Mouse (Mus musculus) naive thymus-derived CD4-positive, alpha-beta T cell, adult 5 months (primary cell): ENCODE results near the gene Sfr1. TPM values are rescaled to one million over a fixed set of nuclear protein-coding genes. Genes with fewer than 3 reads are reported as not detected.

Experiments
- polyA plus RNA-seq: library from polyadenylated mRNA; unstranded; fragments of 100-300 nt; shearing (Covaris generic); gene quantifications from one replicate; pipeline ENCODE4 v1.2.1, GENCODE M21; 2017

Sfr1 gene
- polyA plus RNA-seq, result 143 TPM

GRCm38 (mm10) chr19:47731071-47731881, at the start of gene Sfr1:
Gene Sfr1, plus strand, starts transcription at chr19:47731682.

GRCm38 (mm10) chr19:47691994-47692393, 39.5 kb upstream of the Sfr1 start, which contains the start of gene Col17a1:
Gene Col17a1, minus strand, starts transcription at chr19:47692094.

Other genes with a start within 250 kb of the Sfr1 start
- gene Stn1, start 194.2 kb upstream of the Sfr1 start, polyA plus RNA-seq, result 45.8 TPM
- 126 TPM for gene Slk, start 152.0 kb upstream of the Sfr1 start, polyA plus RNA-seq
- not detected for gene Col17a1, start 39.6 kb upstream of the Sfr1 start, polyA plus RNA-seq
- 18.6 TPM for gene Gsto1, start 123.3 kb downstream of the Sfr1 start, polyA plus RNA-seq
- not detected for gene Gsto2, start 133.9 kb downstream of the Sfr1 start, polyA plus RNA-seq
- 0.35 TPM for gene Cfap43, start 187.6 kb downstream of the Sfr1 start, polyA plus RNA-seq
- 86.7 TPM for gene Itprip, start 187.6 kb downstream of the Sfr1 start, polyA plus RNA-seq
- gene Cfap58, start 206.0 kb downstream of the Sfr1 start, polyA plus RNA-seq, result not detected